Comparison of ENCODE assay signal across 22 mouse cellular contexts in genomic region chr13:57232906-57233305, GRCm38 (mm10).
DNase-seq lines count a peak whose midpoint lies in the region; TF ChIP-seq lines count a peak whose summit lies in the region.
"Had no signal": no experiment of that assay in that cellular context is flagged by ENCODE, and none has a peak within 500 bp of the region (broad histone marks: within the 10 kb centered on the region; RNA-seq: fewer than 3 reads in every experiment).

No protein-coding gene starts in this region.

- no peaks in the 10 kb centered on the region for H3K36me3 ChIP-seq in ES-E14 (ENCODE audit: control insufficient read depth, insufficient read depth, low read length, poor library complexity, severe bottlenecking)
- H3K36me3 ChIP-seq: embryonic facial prominence, embryonic 13.5 days; embryonic facial prominence, embryonic 15.5 days; forebrain, embryonic 10.5 days; forebrain, embryonic 12.5 days had no signal

- intact Hi-C loops in left cerebral cortex, postnatal 4 days (cut with DNase I), result no loop called here

- no peak overlapping the region for H3K27ac ChIP-seq in ES-E14 (ENCODE audit: insufficient read depth, low read depth, low read length, poor library complexity, severe bottlenecking)
- H3K27ac ChIP-seq: embryonic facial prominence, embryonic 13.5 days; embryonic facial prominence, embryonic 15.5 days; forebrain, embryonic 10.5 days; forebrain, embryonic 12.5 days had no signal

- H3K4me3 ChIP-seq in ES-E14 (ENCODE audit: insufficient read depth in 1 of 2, low read depth in 1 of 2, low read length in 2 of 2, poor library complexity in 1 of 2, severe bottlenecking in 1 of 2), result no peak overlapping the region
- H3K4me3 ChIP-seq: embryonic facial prominence, embryonic 13.5 days; embryonic facial prominence, embryonic 15.5 days; erythroblast, embryonic 14.5 days; forebrain, embryonic 10.5 days; forebrain, embryonic 12.5 days had no signal

- H3K4me1 ChIP-seq in ES-E14 (ENCODE audit: control insufficient read depth in 2 of 2, insufficient read depth in 2 of 2, low read length in 2 of 2, poor library complexity in 1 of 2), result peaks cover 2 to 11% of the 10 kb centered on the region in 2 experiments; a peak in 3 of 4 replicates

- peak; percentile 85 for DNase-seq in heart, adult 11 months
- no peak for DNase-seq in heart, adult 9 months (ENCODE audit: low spot score in 2 of 2)
- peak; percentile 41 for DNase-seq in ES-E14 (ENCODE audit: low read depth, low spot score)
- DNase-seq in ZHBTc4 (ENCODE audit: low read depth, low spot score), result peak; percentile 90
- DNase-seq in left cerebral cortex, postnatal 4 days, result no peak
- no peak for DNase-seq in adrenal gland, postnatal 10 days
- DNase-seq: adrenal gland, adult 2 months; adrenal gland, postnatal 14 days; adrenal gland, postnatal 36 days; B cell, adult 2 months; cerebellum, adult 11 months; cerebellum, adult 18-20 months; cerebellum, adult 8-10 months; cerebellum, adult 9-11 months; cerebellum, postnatal 14 days; cerebellum, postnatal 36 days; embryo, embryonic 11 days had no signal

- in situ Hi-C loops in ES-E14 (cut with MboI; ENCODE audit: low sequenced_read_pairs in 2 of 2, unreplicated experiment in 2 of 2), result no loop called here

- H3K9ac ChIP-seq in ES-E14 (ENCODE audit: insufficient read depth, low read depth, low read length, poor library complexity, severe bottlenecking), result no peak overlapping the region
- H3K9ac ChIP-seq: embryonic facial prominence, embryonic 13.5 days; embryonic facial prominence, embryonic 15.5 days; forebrain, embryonic 12.5 days had no signal

- no peaks in the 10 kb centered on the region for H3K9me3 ChIP-seq in ES-E14 (ENCODE audit: control insufficient read depth, insufficient read depth, low read depth, low read length)
- H3K9me3 ChIP-seq: embryonic facial prominence, embryonic 13.5 days; embryonic facial prominence, embryonic 15.5 days; forebrain, embryonic 10.5 days; forebrain, embryonic 12.5 days had no signal

TF ChIP-seq in ES-E14, 5 proteins besides CTCF, POLR2A, EP300 and RAD21:
- TF ChIP-seq MAFK (IDR thresholded peaks at IDR 0.05; ENCODE audit: insufficient read depth, low read depth, low read length) (no peak), ZNF384 (IDR thresholded peaks at IDR 0.05; ENCODE audit: low read depth, low read length) (no peak), ZC3H11A (IDR thresholded peaks at IDR 0.05; ENCODE audit: borderline replicate concordance, low read depth, low read length) (no peak), CHD2 (IDR thresholded peaks at IDR 0.05; ENCODE audit: low read depth, low read length) (peak; percentile 42; the same call in 1 of the 2 replicates), HCFC1 (IDR thresholded peaks at IDR 0.05; ENCODE audit: borderline replicate concordance, insufficient read depth, low read length) (no peak)

Comparison
In these comparisons a context has a peak if more than half of its experiments do, and no peak if none do; other contexts are left out.
1. DNase-seq: peak in heart, adult 11 months (single experiment), ES-E14 (single experiment) and ZHBTc4 (single experiment); none in heart, adult 9 months (0 of 2), left cerebral cortex, postnatal 4 days (single experiment) and adrenal gland, postnatal 10 days (single experiment).